Mouse (Mus musculus): ENCODE results near the gene Errfi1.

Gene Errfi1

DNA sequence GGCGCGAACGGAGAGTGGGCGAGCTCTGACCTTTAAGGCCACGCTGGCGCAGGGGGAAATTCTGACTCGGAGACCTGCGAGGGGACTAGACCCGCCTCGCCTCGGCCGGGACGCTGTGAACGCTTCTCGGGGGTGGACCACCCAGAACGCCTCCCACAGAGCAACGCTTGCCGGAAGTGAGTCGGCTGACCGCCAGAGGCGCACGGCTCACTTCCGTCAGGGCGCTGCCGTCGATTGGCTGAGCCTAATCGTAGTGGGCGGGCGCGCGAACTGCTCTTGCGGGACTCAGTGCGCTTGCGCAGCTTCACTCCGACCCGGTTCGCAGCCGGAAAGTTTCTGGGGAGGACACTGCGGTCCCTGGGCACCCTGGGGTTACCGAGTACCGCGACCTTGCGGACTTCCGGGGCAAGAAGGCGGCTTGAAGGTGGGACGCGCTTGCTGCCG is 60.6 kb downstream of the Errfi1 start, which contains the start of the genes Park7 and Tnfrsf9:
TSS of gene Park7 (minus strand) at position 148 of the 444 bp plus-strand sequence.
TSS of gene Tnfrsf9 (plus strand) at position 273 of the 444 bp plus-strand sequence.
- peak; percentile 95 to 96 for DNase-seq (ENCODE audit: low spot score in 2 of 2)

DNA sequence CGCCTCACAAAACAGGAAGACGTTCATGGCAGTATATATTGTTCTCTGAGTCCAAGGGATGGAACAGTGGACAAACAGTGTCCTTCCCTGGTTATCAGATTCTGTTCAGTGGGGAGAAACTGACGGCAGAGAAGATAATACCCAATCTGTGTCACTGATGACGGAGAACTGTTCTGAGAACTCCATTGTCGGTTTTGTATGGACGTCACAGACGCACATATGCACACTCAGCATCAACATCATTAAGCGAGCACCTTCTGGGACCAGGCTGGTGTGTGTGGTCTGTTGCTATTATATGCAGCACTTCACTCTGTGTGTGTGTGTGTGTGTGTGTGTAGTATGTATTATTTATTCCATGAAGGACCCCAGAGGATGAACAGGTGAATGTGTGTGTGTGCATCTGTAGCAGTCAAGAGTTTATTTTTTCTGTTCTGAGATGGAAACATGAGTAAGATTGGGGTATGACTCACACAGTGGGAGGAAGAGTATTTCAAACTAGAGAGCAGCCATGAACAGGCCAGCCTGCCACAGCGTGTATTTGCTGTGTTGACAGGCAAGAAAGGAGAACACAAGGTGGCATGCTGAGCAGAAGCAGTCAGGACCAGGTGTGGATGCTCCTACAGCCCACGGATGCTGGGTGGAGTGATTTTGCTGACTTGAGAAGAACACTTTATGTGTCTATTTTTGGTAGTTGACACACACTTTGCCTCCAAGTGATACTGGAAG is 61.6 kb downstream of the Errfi1 start:
- no peak for DNase-seq (ENCODE audit: low spot score in 2 of 2)

DNA sequence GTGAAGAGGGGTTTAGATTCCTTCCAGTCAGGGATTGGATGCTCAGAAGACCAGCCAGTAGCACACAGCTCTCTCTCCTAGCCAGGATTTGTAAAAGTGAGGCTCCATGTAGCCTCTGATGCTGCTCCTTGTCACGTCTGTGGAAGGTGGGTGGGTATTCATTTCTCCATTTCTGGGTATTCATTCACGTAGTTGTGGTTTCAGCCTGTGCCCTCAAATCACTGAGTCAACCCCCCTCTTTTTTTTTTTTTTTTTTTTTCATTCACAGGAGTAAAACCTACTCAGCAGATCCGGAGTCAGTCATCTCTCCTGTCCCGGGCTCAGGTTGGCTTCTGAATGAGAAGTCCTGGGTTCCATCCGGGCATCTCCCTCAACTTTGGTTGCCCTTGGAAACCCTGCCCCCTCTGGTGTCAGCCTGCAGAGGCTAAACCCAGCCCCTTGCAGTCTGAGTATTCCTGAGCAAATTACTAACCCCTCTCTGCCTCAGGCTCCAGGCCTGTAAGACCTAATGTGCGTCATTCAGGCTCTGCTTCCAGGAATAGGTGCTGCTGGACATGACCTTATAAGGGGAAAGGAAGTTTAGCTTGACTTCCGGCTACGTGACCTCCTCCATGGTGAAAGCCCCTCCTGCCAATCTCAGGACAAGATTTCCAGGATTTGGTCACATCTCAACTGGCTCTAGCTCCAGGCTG is 63.8 kb downstream of the Errfi1 start:
- no peak for DNase-seq (ENCODE audit: low spot score in 2 of 2)

Data from urinary bladder, postnatal 4 days (tissue).